Mouse (Mus musculus): ENCODE measurements around the gene Gm9887.

DNA sequence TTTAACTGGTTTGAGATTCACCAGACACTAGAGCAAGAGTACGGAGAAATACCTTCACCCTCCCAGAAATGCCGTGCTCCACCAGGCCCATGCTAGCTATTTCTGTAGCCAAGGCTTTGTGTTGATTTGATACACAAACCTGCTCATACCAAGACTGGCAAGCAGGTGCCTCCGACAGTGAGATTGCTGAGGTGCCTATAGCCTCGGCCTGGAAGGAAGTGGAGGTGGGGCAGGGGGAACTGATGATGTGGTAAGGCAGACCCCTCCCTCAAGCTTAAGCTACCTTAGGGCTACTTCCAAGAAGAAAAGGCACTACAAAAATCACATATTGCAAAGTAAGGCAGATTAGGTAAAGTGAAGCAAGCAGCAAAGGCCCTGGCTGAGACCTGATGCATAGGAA, 28.1 kb upstream of the Gm9887 start:
- TF ChIP-seq POLR2A (IDR thresholded peaks at IDR 0.05; ENCODE audit: borderline replicate concordance, extremely low read depth, insufficient read depth, insufficient read length, poor library complexity, severe bottlenecking), result no peak
- no peak for TF ChIP-seq CTCF (IDR thresholded peaks at IDR 0.05; ENCODE audit: borderline replicate concordance, extremely low read depth, insufficient read depth, insufficient read length)
